ENCODE assay signal across 8 mouse cellular contexts in genomic region chr8:106718091-106718500, GRCm38 (mm10). TPM values are rescaled to one million over a fixed set of nuclear protein-coding genes. Genes with fewer than 3 reads are reported as not detected.
DNase-seq lines count a peak whose midpoint lies in the region; ATAC-seq lines count a peak whose summit lies in the region.

No protein-coding gene starts in this region.

- peak overlapping the region; percentile 48; the same call in 1 of the 2 replicates for H3K27ac ChIP-seq in forebrain, embryonic 14.5 days (ENCODE audit: low read depth, low read length)
- 0 out of 2 replicates have a peak overlapping the region, but pooled peaks have one; percentile 36 for H3K27ac ChIP-seq in lung, embryonic 15.5 days

- H3K9me3 ChIP-seq in forebrain, embryonic 14.5 days (replicated peaks; ENCODE audit: control insufficient read depth, low read length) = no peaks in the 10 kb centered on the region
- H3K9me3 ChIP-seq in lung, embryonic 15.5 days = no peaks in the 10 kb centered on the region

- peaks cover 3% of the 10 kb centered on the region; the same call in 1 of the 2 replicates for H3K4me1 ChIP-seq in forebrain, embryonic 14.5 days (ENCODE audit: control insufficient read depth, insufficient read depth, low read length)
- peaks cover 6% of the 10 kb centered on the region for H3K4me1 ChIP-seq in lung, embryonic 15.5 days

- peak; percentile 39 for ATAC-seq in CD4-positive, CD25-positive, alpha-beta regulatory T cell, adult 4 months
- ATAC-seq in forebrain, embryonic 14.5 days = peak; percentile 72
- no peak; the same call in 1 of the 2 replicates for ATAC-seq in lung, embryonic 15.5 days (ENCODE audit: borderline replicate concordance, extremely low read depth, low FRiP score, low TSS enrichment)

- DNase-seq in c-Kit-positive CD71-positive TER-119-positive erythroid progenitor cells, embryonic 14.5 days (ENCODE audit: low spot score) = peak; percentile 25
- peak; percentile 91 for DNase-seq in forebrain, embryonic 14.5 days (ENCODE audit: low spot score)
- DNase-seq in heart, postnatal 10 days = peak; percentile 91 to 94
- peak; percentile 81 for DNase-seq in layer of hippocampus, adult 11-12 months (ENCODE audit: low spot score)
- peak; percentile 40 for DNase-seq in ovary, postnatal 10 days (ENCODE audit: low spot score)
- peak; percentile 58 for DNase-seq in thymus, postnatal 0 days (ENCODE audit: low spot score)

- H3K4me3 ChIP-seq in forebrain, embryonic 14.5 days (ENCODE audit: low read depth, low read length) = 0 out of 2 replicates have a peak overlapping the region, but pooled peaks have one; percentile 10
- no peak overlapping the region for H3K4me3 ChIP-seq in lung, embryonic 15.5 days

- H3K9ac ChIP-seq in forebrain, embryonic 14.5 days (ENCODE audit: low read length) = 0 out of 2 replicates have a peak overlapping the region, but pooled peaks have one; percentile 21
- H3K9ac ChIP-seq in lung, embryonic 15.5 days = no peak overlapping the region

- 20% methylated on average over 17 of the region's 17 CpGs for WGBS in forebrain, embryonic 14.5 days
- 20% methylated on average over 17 of the region's 17 CpGs for WGBS in lung, embryonic 15.5 days

- intact Hi-C loops in heart, postnatal 10 days (cut with DNase I) = loop anchor here (1.0 to 5.0 kb wide), 3 partner anchors 152 to 284 kb away; partner anchors contain the start of gene Has3

- peak overlapping the region; percentile 31; the same call in 1 of the 2 replicates for H3K4me2 ChIP-seq in forebrain, embryonic 14.5 days (ENCODE audit: low read length)
- H3K4me2 ChIP-seq in lung, embryonic 15.5 days = peak overlapping the region; percentile 35

- no peaks in the 10 kb centered on the region for H3K27me3 ChIP-seq in forebrain, embryonic 14.5 days (replicated peaks; ENCODE audit: control insufficient read depth, insufficient read depth, low read length)
- no peaks in the 10 kb centered on the region for H3K27me3 ChIP-seq in lung, embryonic 15.5 days

- no peaks in the 10 kb centered on the region for H3K36me3 ChIP-seq in forebrain, embryonic 14.5 days (ENCODE audit: control insufficient read depth, insufficient read depth, low read length)
- peaks cover 11% of the 10 kb centered on the region; the same call in 1 of the 2 replicates for H3K36me3 ChIP-seq in lung, embryonic 15.5 days

RNA-seq across cellular contexts. Expression of gene Tango6, which starts 35.2 kb away (rescaled TPM):
- polyA plus RNA-seq in CD4-positive, CD25-positive, alpha-beta regulatory T cell, adult 4 months (2017; shearing (Covaris generic)) = 10 to 100 TPM in 1 of 2 experiments, 1 to 10 TPM in 1; 8.6 to 16.3 TPM
- polyA plus RNA-seq in forebrain, embryonic 14.5 days (2014; fragmentation: Nextera tagmentation; extraction: Ambion mirVana) = 2.4 and 4.4 TPM in 2 replicates
- 1 to 10 TPM; 9.3 to 9.4 TPM for total RNA-seq in heart, postnatal 10 days (2021)
- 11.4 and 12.1 TPM in 2 replicates for polyA plus RNA-seq in lung, embryonic 15.5 days (2015; fragmentation: Nextera tagmentation; extraction: Ambion mirVana)
- 5.5 and 5.7 TPM in 2 replicates for polyA plus RNA-seq in thymus, postnatal 0 days (2015; fragmentation: Nextera tagmentation; extraction: Ambion mirVana)

Comparison
In these comparisons a context has a peak if more than half of its experiments do, and no peak if none do; other contexts are left out.
1. DNase-seq: peak in every context shown above with its lines; median percentile 92 in heart, postnatal 10 days; 91 in forebrain, embryonic 14.5 days; 81 in layer of hippocampus, adult 11-12 months; 58 in thymus, postnatal 0 days; 40 in ovary, postnatal 10 days; 25 in c-Kit-positive CD71-positive TER-119-positive erythroid progenitor cells, embryonic 14.5 days.